Mouse (Mus musculus) kidney, adult 2 months (tissue): Measurements from ENCODE around the gene Ddah1. TPM values are rescaled to one million over a fixed set of nuclear protein-coding genes. Genes with fewer than 3 reads are reported as not detected.

ENCODE experiments used
- DNase-seq: peaks from one replicate; pipeline ENCODE4 v3.0.0; 2021
- H3K27ac ChIP-seq: fragments of 200-500 bp; 2 replicates; pipeline ENCODE4 v1.5.1; 2012; ENCODE audit warnings: low read depth, low read length, control low read depth, inconsistent platforms; ENCODE audit not compliant: insufficient read depth
- H3K27me3 ChIP-seq: fragments of 200-500 bp; replicated peaks from 2 replicates; pipeline ENCODE4 v1.6.1; 2012; ENCODE audit warnings: mild to moderate bottlenecking, moderate library complexity, low read length, inconsistent platforms; ENCODE audit not compliant: control insufficient read depth, insufficient read depth
- H3K36me3 ChIP-seq: fragments of 200-500 bp; 2 replicates; pipeline ENCODE4 v1.6.1; 2012; ENCODE audit warnings: mild to moderate bottlenecking, moderate library complexity, low read length, inconsistent platforms; ENCODE audit not compliant: control insufficient read depth, insufficient read depth
- H3K4me1 ChIP-seq: fragments of 200-500 bp; 2 replicates; pipeline ENCODE4 v1.6.1; 2011; ENCODE audit warnings: low read length; ENCODE audit not compliant: control insufficient read depth, insufficient read depth
- H3K4me3 ChIP-seq: fragments of 200-500 bp; 2 replicates; pipeline ENCODE4 v1.5.1; 2011; ENCODE audit warnings: mild to moderate bottlenecking, low read depth, low read length, control low read depth; ENCODE audit not compliant: insufficient read depth
- CTCF ChIP-seq: fragments of 200-500 bp; conservative IDR thresholded peaks from 2 replicates; pipeline ENCODE4 v1.5.1; 2011; ENCODE audit warnings: low read depth, mild to moderate bottlenecking, control low read depth, low read length, moderate library complexity, mixed read lengths; ENCODE audit not compliant: insufficient read depth, insufficient read length
- POLR2A ChIP-seq: fragments of 200-500 bp; IDR thresholded peaks from one replicate; pipeline ENCODE4 v1.6.1; 2011; ENCODE audit warnings: low read depth, low read length, control low read depth
- WGBS: fragments of 180-500 bp; shearing (Covaris S2); methylation state at CpG from one replicate; pipeline ENCODE4 v1.1.7; 2018; 5-methylcytosine and 5-hydroxymethylcytosine counted together
- polyA plus RNA-seq: library from polyadenylated mRNA; depleted of rRNA; stranded (reverse); fragments of >200 nt; gene quantifications from 2 replicates; pipeline ENCODE4 v1.2.3, GENCODE M21; 2012

The Ddah1 gene
- polyA plus RNA-seq, 1 experiment, result 159 TPM

- Histone ChIP-seq H3K36me3 (no peaks in the 10 kb centered on the region), H3K27me3 (no peaks in the 10 kb centered on the region), H3K27ac (peak overlapping the region; percentile 95), H3K4me3 (no peak overlapping the region), H3K4me1 (peaks cover 34% of the 10 kb centered on the region)
- TF ChIP-seq CTCF, result no peak
- no peak for TF ChIP-seq POLR2A
- 57% methylated on average over 3 of the region's 3 CpGs for WGBS
- DNase-seq, result peak; percentile 27
These were observed 5.1 kb downstream of the Ddah1 start for GRCm38 (mm10) chr3:145763642-145763972.

- no peaks in the 10 kb centered on the region for H3K27me3 ChIP-seq
- DNase-seq, result no peak
- no peaks in the 10 kb centered on the region for H3K36me3 ChIP-seq
- no peak overlapping the region for H3K4me3 ChIP-seq
- no peak for TF ChIP-seq CTCF
- no peak for TF ChIP-seq POLR2A
- peaks cover 39% of the 10 kb centered on the region for H3K4me1 ChIP-seq
- peak overlapping the region; percentile 95; the same call in 1 of the 2 replicates for H3K27ac ChIP-seq
- WGBS, result 80% methylated on average over 2 of the region's 2 CpGs
These were observed 5.9 kb downstream of the Ddah1 start for GRCm38 (mm10) chr3:145764416-145764815.

GRCm38 (mm10) chr3:145768439-145768838 is 10.0 kb downstream of the Ddah1 start:
- no peak for TF ChIP-seq POLR2A
- TF ChIP-seq CTCF, result no peak
- peak; percentile 51 for DNase-seq
- no peaks in the 10 kb centered on the region for H3K36me3 ChIP-seq
- H3K27me3 ChIP-seq, result no peaks in the 10 kb centered on the region
- H3K4me1 ChIP-seq, result peaks cover 43% of the 10 kb centered on the region
- H3K4me3 ChIP-seq, result no peak overlapping the region
- H3K27ac ChIP-seq, result peak overlapping the region; percentile 44; the same call in 1 of the 2 replicates
- WGBS, result 69% methylated on average over 4 of the region's 4 CpGs

GRCm38 (mm10) chr3:145773384-145773783 is 14.9 kb downstream of the Ddah1 start:
- WGBS, result 45% methylated on average over 9 of the region's 9 CpGs
- Histone ChIP-seq H3K4me1 (peaks cover 49% of the 10 kb centered on the region), H3K36me3 (no peaks in the 10 kb centered on the region), H3K4me3 (no peak overlapping the region), H3K27me3 (no peaks in the 10 kb centered on the region), H3K27ac (peak overlapping the region; percentile 61)
- TF ChIP-seq POLR2A, result no peak
- no peak for TF ChIP-seq CTCF
- peak; percentile 83 for DNase-seq

- no peak for TF ChIP-seq POLR2A
- no peak for TF ChIP-seq CTCF
- Histone ChIP-seq H3K36me3 (no peaks in the 10 kb centered on the region), H3K4me3 (no peak overlapping the region), H3K27ac (no peak overlapping the region), H3K27me3 (no peaks in the 10 kb centered on the region), H3K4me1 (peaks cover 48% of the 10 kb centered on the region)
- no peak for DNase-seq
- 74% methylated on average over 7 of the region's 7 CpGs for WGBS
These were observed 15.9 kb downstream of the Ddah1 start for GRCm38 (mm10) chr3:145774336-145774735.

- no peaks in the 10 kb centered on the region for H3K36me3 ChIP-seq
- H3K4me3 ChIP-seq, result no peak overlapping the region
- TF ChIP-seq CTCF, result no peak
- no peak for TF ChIP-seq POLR2A
- DNase-seq, result no peak
- no peak overlapping the region for H3K27ac ChIP-seq
- H3K4me1 ChIP-seq, result peaks cover 51% of the 10 kb centered on the region
- WGBS, result 52% methylated on average over 5 of the region's 5 CpGs
- H3K27me3 ChIP-seq, result no peaks in the 10 kb centered on the region
These were observed 16.8 kb downstream of the Ddah1 start for GRCm38 (mm10) chr3:145775236-145775635.

GRCm38 (mm10) chr3:145775862-145776261 is 17.4 kb downstream of the Ddah1 start:
- 45% methylated on average over 5 of the region's 5 CpGs for WGBS
- DNase-seq, result peak; percentile 91
- TF ChIP-seq POLR2A, result no peak
- no peak for TF ChIP-seq CTCF
- H3K4me3 ChIP-seq, result no peak overlapping the region
- H3K27ac ChIP-seq, result peak overlapping the region; percentile 49
- H3K4me1 ChIP-seq, result peaks cover 51% of the 10 kb centered on the region
- no peaks in the 10 kb centered on the region for H3K27me3 ChIP-seq
- H3K36me3 ChIP-seq, result no peaks in the 10 kb centered on the region

GRCm38 (mm10) chr3:145777006-145777405 is 18.5 kb downstream of the Ddah1 start:
- 95% methylated on average over 15 of the region's 15 CpGs for WGBS
- DNase-seq, result no peak
- H3K4me3 ChIP-seq, result no peak overlapping the region
- no peak overlapping the region for H3K27ac ChIP-seq
- peaks cover 56% of the 10 kb centered on the region for H3K4me1 ChIP-seq
- no peak for TF ChIP-seq POLR2A
- no peak for TF ChIP-seq CTCF
- no peaks in the 10 kb centered on the region for H3K36me3 ChIP-seq
- H3K27me3 ChIP-seq, result no peaks in the 10 kb centered on the region
